Mouse (Mus musculus) c-Kit-positive CD71-negative TER-119-negative erythroid progenitor cells, embryonic 14.5 days (primary cell): ENCODE results near the gene Jup.

Source experiments
- DNase-seq: peaks from one replicate; pipeline ENCODE4 v3.0.0-alpha.2; 2013; ENCODE audit warnings: low read depth

The Jup gene

DNA sequence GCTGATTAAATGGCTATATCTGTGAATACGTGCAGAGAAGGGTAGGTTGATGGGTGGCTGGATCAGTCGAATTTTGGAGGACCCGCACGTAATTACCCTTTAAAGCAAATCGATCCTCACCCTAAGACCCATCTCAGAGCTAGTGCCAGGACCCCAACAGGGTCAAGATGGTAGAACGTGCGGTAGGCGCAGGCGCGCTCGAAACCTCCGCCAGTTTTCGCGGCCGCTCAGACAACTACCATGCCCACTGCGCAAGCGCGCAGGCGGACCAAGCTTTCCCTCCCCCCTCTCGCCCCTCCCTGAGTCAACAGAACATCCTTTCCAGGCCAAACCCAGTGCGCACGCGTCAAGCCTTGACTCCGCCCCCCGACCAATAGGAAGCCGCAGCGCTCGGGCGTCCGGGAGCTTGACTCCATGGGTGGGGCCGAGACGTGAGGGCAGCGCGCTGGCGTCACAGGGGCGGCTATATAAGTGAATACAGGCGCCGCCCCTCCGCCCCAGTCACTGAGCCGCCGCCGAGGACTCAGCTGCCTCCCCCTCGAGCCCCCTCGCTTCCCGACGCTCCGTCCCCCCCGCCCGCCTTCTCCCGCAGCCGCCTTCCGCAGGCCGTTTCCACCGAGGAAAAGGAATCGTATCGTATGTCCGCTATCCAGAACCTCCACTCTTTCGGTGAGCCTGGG lies 77.9 kb downstream of the Jup start, which contains the start of gene Eif1:
Gene Eif1, plus strand, starts transcription at position 394 of the 680 bp plus-strand sequence.
- peak; percentile 100 for DNase-seq
